Mouse (Mus musculus) T-helper 2 cell (primary cell): ENCODE measurements around the gene Gm45062.

ENCODE experiments used
- in situ Hi-C: fragments of 300-600 bp; cut with MboI, MseI; formaldehyde crosslinking; loops from one replicate; pipeline ENCODE4 v1.15.1; 2025; ENCODE audit warnings: high pct_unique_total_duplicates

Gm45062 gene

GRCm38 (mm10) chr6:8591665-8592064 lies 332.4 kb downstream of the Gm45062 start:
- in situ Hi-C loops = no loop called here

- in situ Hi-C loops = no loop called here
These were observed 358.1 kb downstream of the Gm45062 start for GRCm38 (mm10) chr6:8617369-8617768.

- in situ Hi-C loops = no loop called here
These were observed 360.5 kb downstream of the Gm45062 start for GRCm38 (mm10) chr6:8619582-8620350.

GRCm38 (mm10) chr6:8623045-8623444 lies 363.8 kb downstream of the Gm45062 start:
- in situ Hi-C loops = no loop called here

GRCm38 (mm10) chr6:8628226-8628625 lies 369.0 kb downstream of the Gm45062 start:
- in situ Hi-C loops = loop anchor here (5.0 to 25.0 kb wide), 2 partner anchors 44 to 909 kb away; no protein-coding TSS in a partner anchor

DNA sequence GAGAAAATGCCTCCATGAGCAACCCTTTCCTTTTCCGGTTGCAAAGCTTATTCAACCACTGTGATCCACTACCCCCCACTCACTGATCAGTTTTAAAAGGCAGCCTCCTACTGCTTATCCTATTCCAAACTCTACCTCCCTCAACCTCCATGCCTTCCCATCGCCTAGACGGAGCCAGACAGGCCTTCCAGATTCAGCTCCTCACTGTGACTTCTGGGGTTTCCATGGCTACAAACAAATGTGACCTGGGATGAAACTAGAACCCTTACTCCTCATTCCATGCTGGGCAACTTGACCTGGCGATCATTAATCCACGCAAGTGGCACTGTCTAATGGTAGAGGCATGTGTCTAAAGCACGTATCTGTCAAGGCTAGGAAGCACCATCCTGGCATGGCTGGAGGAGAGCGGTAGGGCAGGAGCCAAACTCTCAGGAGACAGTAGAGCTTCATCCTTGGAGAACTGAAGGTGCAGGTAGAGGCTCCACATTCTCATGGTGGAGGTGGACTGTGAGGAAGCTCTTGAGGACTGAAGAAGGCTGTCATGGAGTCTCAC lies 369.5 kb downstream of the Gm45062 start:
- in situ Hi-C loops = loop anchor here (5.0 to 25.0 kb wide), 2 partner anchors 44 to 909 kb away; no protein-coding TSS in a partner anchor

- in situ Hi-C loops = loop anchor here (25.0 kb wide), 1 partner anchor 907 kb away; no protein-coding TSS in a partner anchor
These were observed 371.3 kb downstream of the Gm45062 start for GRCm38 (mm10) chr6:8630531-8630930.

GRCm38 (mm10) chr6:8631362-8631761 lies 372.1 kb downstream of the Gm45062 start:
- in situ Hi-C loops = loop anchor here (25.0 kb wide), 1 partner anchor 906 kb away; no protein-coding TSS in a partner anchor

- in situ Hi-C loops = loop anchor here (25.0 kb wide), 1 partner anchor 905 kb away; no protein-coding TSS in a partner anchor
These were observed 372.9 kb downstream of the Gm45062 start for GRCm38 (mm10) chr6:8631986-8632632.

GRCm38 (mm10) chr6:8632701-8633100 lies 373.5 kb downstream of the Gm45062 start:
- in situ Hi-C loops = loop anchor here (25.0 kb wide), 1 partner anchor 905 kb away; no protein-coding TSS in a partner anchor

DNA sequence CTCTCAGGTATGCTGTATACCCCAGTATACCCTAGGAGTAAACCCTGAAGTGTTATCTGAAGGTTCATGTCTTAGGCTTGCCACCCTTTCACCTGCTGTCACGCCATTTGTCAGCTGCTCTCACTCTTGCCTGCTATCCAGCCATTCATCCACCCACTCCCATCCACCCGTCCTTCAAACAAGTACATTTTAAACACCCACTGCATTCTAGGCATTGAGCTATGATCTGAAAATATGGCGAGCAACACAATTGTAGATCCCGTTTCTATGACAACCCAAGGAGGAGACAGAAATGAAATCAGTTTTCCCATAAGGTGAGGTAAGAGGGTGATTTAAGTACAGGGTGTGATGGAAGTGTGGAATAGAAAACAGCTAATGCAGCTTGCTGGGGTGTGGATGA lies 378.9 kb downstream of the Gm45062 start:
- in situ Hi-C loops = loop anchor here (25.0 kb wide), 1 partner anchor 899 kb away; no protein-coding TSS in a partner anchor

GRCm38 (mm10) chr6:8638899-8639298 lies 379.6 kb downstream of the Gm45062 start:
- in situ Hi-C loops = loop anchor here (25.0 kb wide), 1 partner anchor 898 kb away; no protein-coding TSS in a partner anchor

GRCm38 (mm10) chr6:8639526-8639925 lies 380.3 kb downstream of the Gm45062 start:
- in situ Hi-C loops = loop anchor here (25.0 kb wide), 1 partner anchor 898 kb away; no protein-coding TSS in a partner anchor

GRCm38 (mm10) chr6:8640863-8641262 lies 381.6 kb downstream of the Gm45062 start:
- in situ Hi-C loops = loop anchor here (25.0 kb wide), 1 partner anchor 896 kb away; no protein-coding TSS in a partner anchor

- in situ Hi-C loops = loop anchor here (5.0 to 25.0 kb wide), 2 partner anchors 62 to 893 kb away; no protein-coding TSS in a partner anchor
These were observed 385.5 kb downstream of the Gm45062 start for GRCm38 (mm10) chr6:8644703-8645102.

- in situ Hi-C loops = loop anchor here (5.0 to 25.0 kb wide), 2 partner anchors 63 to 892 kb away; no protein-coding TSS in a partner anchor
These were observed 386.5 kb downstream of the Gm45062 start for GRCm38 (mm10) chr6:8645708-8646107.
